Mouse (Mus musculus): ENCODE data around the gene Olfr1458.

Olfr1458 gene

GRCm38 (mm10) chr19:13106675-13107074 lies at the start of gene Olfr1458:
TSS of gene Olfr1458 (minus strand) at chr19:13106775.
- no peak for DNase-seq

GRCm38 (mm10) chr19:13149449-13149848 lies 42.9 kb upstream of the Olfr1458 start, which contains the start of gene Olfr1459:
TSS of gene Olfr1459 (minus strand) at chr19:13149549.
- DNase-seq = no peak

GRCm38 (mm10) chr19:13097791-13098190 lies 8.8 kb downstream of the Olfr1458 start, which contains the start of gene Olfr1457:
TSS of gene Olfr1457 (minus strand) at chr19:13097891.
- DNase-seq = no peak

- no peak for DNase-seq
Observed at GRCm38 (mm10) chr19:13093908-13094307, 12.7 kb downstream of the Olfr1458 start.

- DNase-seq = no peak
Observed at GRCm38 (mm10) chr19:13060310-13060709, 46.3 kb downstream of the Olfr1458 start, which contains the start of gene Olfr1454. TSS of gene Olfr1454 (plus strand) at chr19:13060610.

Measured in thymus, postnatal 36 days (tissue).